Comparison of ENCODE assay signal across 7 mouse cellular contexts in genomic region chr6:82119322-82120162, GRCm38 (mm10).
DNase-seq lines count a peak whose midpoint lies in the region.

No protein-coding gene starts in this region.

- peak; percentile 70 to 89 for DNase-seq in adrenal gland, adult (ENCODE audit: inconsistent age in 2 of 2, low spot score in 1 of 2)
- peak; percentile 31 to 57 for DNase-seq in cerebellum, postnatal 4 days (ENCODE audit: low spot score in 2 of 2)
- peak; percentile 61 for DNase-seq in gastrocnemius, postnatal 10 days
- DNase-seq in induced T-regulatory cell, adult 2 months (ENCODE audit: low read depth) = peak; percentile 2
- DNase-seq in left cerebral cortex, adult 8-10 months (ENCODE audit: low spot score in 2 of 2) = peak; percentile 28 to 46
- peak; percentile 76 to 79 for DNase-seq in lung, postnatal 4 days
- peak; percentile 77 for DNase-seq in right cerebral cortex, postnatal 4 days

Comparison
In these comparisons a context has a peak if more than half of its experiments do, and no peak if none do; other contexts are left out.
1. Peak in every context shown above with its lines: DNase-seq.
2. DNase-seq: peak in every context shown above with its lines; median percentile 80 in adrenal gland, adult; 78 in lung, postnatal 4 days; 77 in right cerebral cortex, postnatal 4 days; 61 in gastrocnemius, postnatal 10 days; 44 in cerebellum, postnatal 4 days; 37 in left cerebral cortex, adult 8-10 months; 2 in induced T-regulatory cell, adult 2 months.